Mouse (Mus musculus): ENCODE results near the gene Plxna2. TPM values are rescaled to one million over a fixed set of nuclear protein-coding genes. Genes with fewer than 3 reads are reported as not detected.

The Plxna2 gene
- polyA plus RNA-seq, 1 experiment, result 1.6 TPM

DNA sequence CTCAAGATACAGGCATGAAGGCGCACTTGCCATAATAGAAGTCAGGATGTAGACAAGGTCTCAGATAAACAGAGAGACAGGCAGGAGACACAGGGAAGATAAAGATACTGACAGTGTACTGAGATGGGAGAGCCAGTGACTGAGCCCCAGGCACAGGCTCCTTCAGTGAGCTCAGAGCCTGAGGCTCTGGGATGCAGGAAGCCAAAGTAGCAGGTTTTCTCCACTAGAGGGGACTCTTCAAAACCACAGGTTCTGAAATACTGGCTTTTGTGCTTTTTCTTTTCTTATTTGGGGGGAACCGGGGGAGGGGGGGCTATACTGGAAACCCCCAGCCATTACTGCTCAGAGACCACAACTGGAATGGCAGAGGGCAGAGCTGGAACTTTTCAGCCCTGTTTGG lies 6.4 kb downstream of the Plxna2 start:
- Histone ChIP-seq H3K27me3 (ENCODE audit: control insufficient read depth, insufficient read depth, low read length, poor library complexity, severe bottlenecking) (no peaks in the 10 kb centered on the region; the same call in 1 of the 2 replicates), H3K9me3 (replicated peaks; ENCODE audit: control insufficient read depth, insufficient read depth, low read length, poor library complexity, severe bottlenecking) (no peaks in the 10 kb centered on the region), H3K36me3 (ENCODE audit: control insufficient read depth, insufficient read depth, low read length, poor library complexity, severe bottlenecking) (no peaks in the 10 kb centered on the region), H3K4me1 (ENCODE audit: control insufficient read depth, insufficient read depth, low read length) (no peaks in the 10 kb centered on the region), H3K4me3 (ENCODE audit: low read depth, low read length) (no peak overlapping the region), H3K27ac (ENCODE audit: insufficient read depth, low read length) (no peak overlapping the region), H3K9ac (ENCODE audit: low read depth, poor library complexity, severe bottlenecking) (no peak overlapping the region)
- TF ChIP-seq EP300 (IDR thresholded peaks at IDR 0.05; ENCODE audit: insufficient read depth, low read depth, low read length) (no peak), CTCF (IDR thresholded peaks at IDR 0.05; ENCODE audit: low read depth, low read length) (peak; percentile 5)

DNA sequence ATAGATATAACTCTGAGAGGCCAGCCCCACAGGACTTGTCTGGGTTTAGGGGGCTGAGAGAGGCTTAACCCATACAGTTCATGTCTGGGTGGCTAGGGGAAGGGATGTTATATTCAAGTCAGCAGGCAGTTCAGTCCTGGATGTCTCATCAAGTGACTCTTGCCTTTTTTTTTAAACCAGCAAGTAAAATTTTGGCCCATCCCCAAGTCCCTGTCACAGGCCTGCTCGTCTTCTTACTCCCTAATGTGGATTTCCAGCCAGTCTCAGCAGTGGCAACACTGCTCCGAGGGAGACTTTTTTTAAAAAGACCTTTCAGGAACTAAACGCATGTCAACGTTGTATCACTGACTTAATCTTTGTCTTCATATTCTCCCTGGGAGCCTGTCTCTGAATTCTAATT lies 7.0 kb downstream of the Plxna2 start:
- H3K4me1 ChIP-seq (ENCODE audit: control insufficient read depth, insufficient read depth, low read length), result no peaks in the 10 kb centered on the region
- TF ChIP-seq POLR2A (IDR thresholded peaks at IDR 0.05; ENCODE audit: insufficient read depth, low read length) (no peak), EP300 (IDR thresholded peaks at IDR 0.05; ENCODE audit: insufficient read depth, low read depth, low read length) (no peak), CTCF (IDR thresholded peaks at IDR 0.05; ENCODE audit: low read depth, low read length) (no peak)
- H3K9me3 ChIP-seq (replicated peaks; ENCODE audit: control insufficient read depth, insufficient read depth, low read length, poor library complexity, severe bottlenecking), result no peaks in the 10 kb centered on the region
- H3K9ac ChIP-seq (ENCODE audit: low read depth, poor library complexity, severe bottlenecking), result no peak overlapping the region
- no peak overlapping the region for H3K4me3 ChIP-seq (ENCODE audit: low read depth, low read length)
- H3K36me3 ChIP-seq (ENCODE audit: control insufficient read depth, insufficient read depth, low read length, poor library complexity, severe bottlenecking), result no peaks in the 10 kb centered on the region
- H3K27ac ChIP-seq (ENCODE audit: insufficient read depth, low read length), result no peak overlapping the region
- H3K27me3 ChIP-seq (ENCODE audit: control insufficient read depth, insufficient read depth, low read length, poor library complexity, severe bottlenecking), result no peaks in the 10 kb centered on the region; the same call in 1 of the 2 replicates

DNA sequence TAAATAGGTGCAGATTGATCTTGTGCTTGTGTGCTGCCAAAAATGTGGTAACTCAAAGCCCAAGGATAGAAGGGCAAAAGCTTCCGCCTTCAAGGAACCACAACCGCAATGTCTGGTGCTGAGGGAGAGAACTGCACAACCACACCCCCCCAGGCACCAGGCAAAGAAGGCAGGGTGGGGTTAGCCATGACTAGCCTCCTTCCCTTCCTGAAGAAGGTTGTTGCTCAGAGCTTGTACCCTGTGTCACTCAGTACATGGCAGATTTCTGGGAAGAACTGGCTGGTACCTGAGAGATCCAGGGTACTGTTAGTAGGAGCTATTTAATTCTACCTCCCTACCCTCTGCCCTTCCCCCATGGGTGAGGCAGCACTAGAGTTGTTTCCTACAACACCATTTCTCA lies 8.1 kb downstream of the Plxna2 start:
- Histone ChIP-seq H3K9ac (ENCODE audit: low read depth, poor library complexity, severe bottlenecking) (no peak overlapping the region), H3K36me3 (ENCODE audit: control insufficient read depth, insufficient read depth, low read length, poor library complexity, severe bottlenecking) (no peaks in the 10 kb centered on the region), H3K27me3 (ENCODE audit: control insufficient read depth, insufficient read depth, low read length, poor library complexity, severe bottlenecking) (no peaks in the 10 kb centered on the region; the same call in 1 of the 2 replicates), H3K4me3 (ENCODE audit: low read depth, low read length) (no peak overlapping the region), H3K27ac (ENCODE audit: insufficient read depth, low read length) (no peak overlapping the region), H3K4me1 (ENCODE audit: control insufficient read depth, insufficient read depth, low read length) (no peaks in the 10 kb centered on the region), H3K9me3 (replicated peaks; ENCODE audit: control insufficient read depth, insufficient read depth, low read length, poor library complexity, severe bottlenecking) (no peaks in the 10 kb centered on the region)
- TF ChIP-seq EP300 (IDR thresholded peaks at IDR 0.05; ENCODE audit: insufficient read depth, low read depth, low read length), result no peak
- TF ChIP-seq POLR2A (IDR thresholded peaks at IDR 0.05; ENCODE audit: insufficient read depth, low read length), result no peak

DNA sequence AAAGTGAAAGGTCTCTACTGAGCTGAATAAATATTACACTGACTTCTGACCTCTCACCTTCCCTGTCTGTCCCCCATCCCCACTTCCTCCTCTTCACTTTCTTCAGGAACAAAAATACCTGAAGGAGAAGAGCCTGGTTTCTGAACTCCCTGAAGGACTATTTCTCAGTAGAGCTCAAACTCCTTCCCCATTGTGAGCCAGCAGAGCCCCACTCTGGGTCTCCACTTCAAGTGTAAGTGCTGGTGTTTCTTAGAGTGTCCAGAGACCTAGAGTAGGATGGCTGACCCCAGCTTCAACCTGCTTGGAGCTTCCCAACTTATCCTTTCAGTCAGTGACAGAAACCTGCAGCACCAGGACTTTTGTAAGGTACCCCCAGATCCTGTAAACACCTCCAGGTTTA lies 9.3 kb downstream of the Plxna2 start:
- Histone ChIP-seq H3K27ac (ENCODE audit: insufficient read depth, low read length) (no peak overlapping the region), H3K9ac (ENCODE audit: low read depth, poor library complexity, severe bottlenecking) (no peak overlapping the region), H3K4me1 (ENCODE audit: control insufficient read depth, insufficient read depth, low read length) (no peaks in the 10 kb centered on the region), H3K36me3 (ENCODE audit: control insufficient read depth, insufficient read depth, low read length, poor library complexity, severe bottlenecking) (no peaks in the 10 kb centered on the region), H3K9me3 (replicated peaks; ENCODE audit: control insufficient read depth, insufficient read depth, low read length, poor library complexity, severe bottlenecking) (no peaks in the 10 kb centered on the region), H3K4me3 (ENCODE audit: low read depth, low read length) (no peak overlapping the region), H3K27me3 (ENCODE audit: control insufficient read depth, insufficient read depth, low read length, poor library complexity, severe bottlenecking) (no peaks in the 10 kb centered on the region; the same call in 1 of the 2 replicates)
- TF ChIP-seq EP300 (IDR thresholded peaks at IDR 0.05; ENCODE audit: insufficient read depth, low read depth, low read length) (no peak), POLR2A (IDR thresholded peaks at IDR 0.05; ENCODE audit: insufficient read depth, low read length) (no peak), CTCF (IDR thresholded peaks at IDR 0.05; ENCODE audit: low read depth, low read length) (no peak)

DNA sequence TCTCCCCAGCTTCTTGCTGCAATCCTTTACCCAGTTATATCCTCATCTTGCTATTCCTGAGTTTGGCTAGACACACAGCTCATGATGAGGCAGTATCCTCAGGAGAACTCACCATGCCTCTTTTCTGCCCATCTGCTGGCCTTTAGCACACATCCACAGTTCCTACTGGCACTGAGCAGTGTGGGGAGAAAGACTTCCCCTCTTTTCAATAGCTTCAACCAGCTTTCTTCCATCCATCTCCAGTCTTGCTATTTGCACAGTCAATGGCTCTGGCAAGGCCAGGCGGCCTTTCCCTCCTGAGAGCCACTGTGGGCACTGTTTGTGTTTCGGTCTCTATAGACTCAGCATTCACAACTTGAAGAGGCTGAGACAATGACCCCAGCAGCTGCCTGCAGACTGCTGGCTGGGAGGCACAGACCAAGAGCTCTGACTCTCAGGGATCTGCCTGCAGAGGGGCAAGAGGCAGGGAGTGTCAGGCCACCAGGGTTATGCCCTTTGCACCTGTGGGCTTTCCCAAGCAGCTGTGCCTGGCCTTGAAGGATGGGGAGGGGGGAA lies 11.2 kb downstream of the Plxna2 start:
- no peaks in the 10 kb centered on the region for H3K36me3 ChIP-seq (ENCODE audit: control insufficient read depth, insufficient read depth, low read length, poor library complexity, severe bottlenecking)
- no peaks in the 10 kb centered on the region for H3K9me3 ChIP-seq (replicated peaks; ENCODE audit: control insufficient read depth, insufficient read depth, low read length, poor library complexity, severe bottlenecking)
- no peaks in the 10 kb centered on the region for H3K4me1 ChIP-seq (ENCODE audit: control insufficient read depth, insufficient read depth, low read length)
- H3K27ac ChIP-seq (ENCODE audit: insufficient read depth, low read length), result no peak overlapping the region
- no peak overlapping the region for H3K4me3 ChIP-seq (ENCODE audit: low read depth, low read length)
- H3K9ac ChIP-seq (ENCODE audit: low read depth, poor library complexity, severe bottlenecking), result no peak overlapping the region
- H3K27me3 ChIP-seq (ENCODE audit: control insufficient read depth, insufficient read depth, low read length, poor library complexity, severe bottlenecking), result no peaks in the 10 kb centered on the region; the same call in 1 of the 2 replicates
- no peak for TF ChIP-seq EP300 (IDR thresholded peaks at IDR 0.05; ENCODE audit: insufficient read depth, low read depth, low read length)
- no peak for TF ChIP-seq CTCF (IDR thresholded peaks at IDR 0.05; ENCODE audit: low read depth, low read length)
- no peak for TF ChIP-seq POLR2A (IDR thresholded peaks at IDR 0.05; ENCODE audit: insufficient read depth, low read length)

DNA sequence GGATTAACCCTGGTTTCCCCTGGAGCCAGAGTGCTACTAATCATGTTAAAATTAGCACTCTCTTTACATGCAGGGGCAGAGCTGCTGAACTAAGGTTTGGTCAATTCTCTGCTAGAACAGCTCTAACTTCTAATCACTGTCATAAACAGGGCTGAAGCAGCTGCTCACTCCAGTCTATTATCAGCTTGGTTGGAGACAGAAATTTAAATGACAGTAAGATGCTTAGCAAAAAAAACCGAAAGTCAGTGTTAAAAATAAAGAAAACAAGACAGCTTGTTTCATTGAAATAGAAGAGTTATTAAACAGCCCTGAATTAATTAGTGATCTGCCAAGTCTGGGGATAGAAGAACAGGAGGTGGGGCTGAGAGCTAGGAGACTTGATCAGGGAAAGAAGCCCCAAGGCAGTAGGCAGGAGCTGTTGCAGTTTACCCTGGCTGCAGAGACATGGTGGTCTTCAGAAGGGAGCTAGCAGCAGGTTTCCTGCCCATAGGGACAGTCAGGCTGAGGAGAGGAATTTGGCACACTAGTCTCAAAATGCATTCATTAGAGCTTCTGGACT lies 12.6 kb downstream of the Plxna2 start:
- no peak overlapping the region for H3K9ac ChIP-seq (ENCODE audit: low read depth, poor library complexity, severe bottlenecking)
- no peaks in the 10 kb centered on the region for H3K36me3 ChIP-seq (ENCODE audit: control insufficient read depth, insufficient read depth, low read length, poor library complexity, severe bottlenecking)
- H3K4me3 ChIP-seq (ENCODE audit: low read depth, low read length), result no peak overlapping the region
- TF ChIP-seq EP300 (IDR thresholded peaks at IDR 0.05; ENCODE audit: insufficient read depth, low read depth, low read length) (no peak), POLR2A (IDR thresholded peaks at IDR 0.05; ENCODE audit: insufficient read depth, low read length) (no peak), CTCF (IDR thresholded peaks at IDR 0.05; ENCODE audit: low read depth, low read length) (no peak)
- no peaks in the 10 kb centered on the region for H3K4me1 ChIP-seq (ENCODE audit: control insufficient read depth, insufficient read depth, low read length)
- H3K27ac ChIP-seq (ENCODE audit: insufficient read depth, low read length), result no peak overlapping the region
- no peaks in the 10 kb centered on the region; the same call in 1 of the 2 replicates for H3K27me3 ChIP-seq (ENCODE audit: control insufficient read depth, insufficient read depth, low read length, poor library complexity, severe bottlenecking)
- H3K9me3 ChIP-seq (replicated peaks; ENCODE audit: control insufficient read depth, insufficient read depth, low read length, poor library complexity, severe bottlenecking), result no peaks in the 10 kb centered on the region
